Mouse (Mus musculus): ENCODE data around the gene Nthl1.
"Not testable (repeated sequence)": the region's sequence is repeated elsewhere in the genome, so short reads cannot be mapped to it uniquely, and the experiment has no call there.

Gene Nthl1

GRCm38 (mm10) chr17:24650070-24650616, 17.7 kb downstream of the Nthl1 start, which contains the start of gene Slc9a3r2:
Slc9a3r2 (minus strand) TSS chr17:24650327.
- peak; percentile 51 to 54 for DNase-seq (ENCODE audit: low spot score in 2 of 2)

GRCm38 (mm10) chr17:24650766-24651165, 18.3 kb downstream of the Nthl1 start:
- DNase-seq (ENCODE audit: low spot score in 2 of 2), result no peak

DNA sequence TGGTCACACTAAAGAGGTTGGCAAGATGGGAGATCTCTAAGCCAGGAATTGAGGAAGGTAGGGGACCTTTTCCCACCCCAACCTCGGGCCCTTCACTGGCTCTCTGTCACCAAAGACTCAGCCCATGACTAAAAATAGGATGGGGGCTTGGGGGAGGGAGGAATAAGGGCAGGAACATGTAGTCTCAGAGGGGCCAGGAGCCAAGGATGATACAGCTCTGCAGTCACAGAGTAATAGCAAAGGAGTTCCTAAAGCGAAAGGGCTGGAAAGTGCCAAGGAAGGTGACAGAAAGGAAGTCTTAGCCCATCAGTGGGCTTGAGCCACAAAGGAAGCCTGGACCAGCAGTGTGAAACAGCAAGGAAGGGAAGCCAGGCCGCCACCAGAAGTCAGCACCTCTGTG, 19.4 kb downstream of the Nthl1 start:
- no peak for DNase-seq (ENCODE audit: low spot score in 2 of 2)

DNA sequence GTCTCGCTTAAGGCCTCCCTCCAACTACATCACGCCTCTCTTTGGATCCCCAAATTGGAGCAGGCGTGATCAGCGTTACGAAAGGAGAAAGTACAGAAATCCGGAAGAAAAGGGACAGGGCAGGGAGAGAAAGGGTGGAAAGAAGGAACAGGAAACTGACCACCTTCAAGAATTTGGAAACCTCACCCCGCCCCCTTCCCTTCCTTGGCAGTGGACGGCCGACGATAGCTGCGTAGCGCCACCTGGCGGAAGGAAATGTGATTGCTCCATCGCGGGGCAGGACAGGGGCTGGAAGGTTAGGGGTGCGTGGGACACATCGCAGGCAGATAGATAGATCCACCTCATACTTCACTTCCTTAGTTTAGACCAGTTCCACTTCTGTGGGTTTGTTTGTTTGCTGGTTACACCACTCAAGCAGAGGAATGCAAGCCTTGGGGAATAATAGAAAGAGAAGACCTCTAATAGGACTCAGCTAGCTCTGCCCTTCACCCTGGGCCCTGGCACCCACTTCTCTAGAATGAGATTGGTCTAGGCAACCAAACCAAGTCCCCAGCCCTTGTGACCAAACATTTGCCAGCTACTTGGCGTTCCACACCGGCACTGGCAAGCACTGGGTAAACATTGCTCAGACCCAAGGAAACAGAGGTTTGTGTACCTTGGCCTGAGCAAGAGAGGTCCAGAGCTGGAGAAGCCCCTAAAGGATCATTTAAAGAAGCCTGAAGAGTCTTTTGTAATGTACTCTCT, 21.7 kb downstream of the Nthl1 start:
- DNase-seq (ENCODE audit: low spot score in 2 of 2), result peak; percentile 67 to 73

- DNase-seq (ENCODE audit: low spot score in 2 of 2), result no peak
Observed at GRCm38 (mm10) chr17:24654969-24655368, 22.5 kb downstream of the Nthl1 start.

DNA sequence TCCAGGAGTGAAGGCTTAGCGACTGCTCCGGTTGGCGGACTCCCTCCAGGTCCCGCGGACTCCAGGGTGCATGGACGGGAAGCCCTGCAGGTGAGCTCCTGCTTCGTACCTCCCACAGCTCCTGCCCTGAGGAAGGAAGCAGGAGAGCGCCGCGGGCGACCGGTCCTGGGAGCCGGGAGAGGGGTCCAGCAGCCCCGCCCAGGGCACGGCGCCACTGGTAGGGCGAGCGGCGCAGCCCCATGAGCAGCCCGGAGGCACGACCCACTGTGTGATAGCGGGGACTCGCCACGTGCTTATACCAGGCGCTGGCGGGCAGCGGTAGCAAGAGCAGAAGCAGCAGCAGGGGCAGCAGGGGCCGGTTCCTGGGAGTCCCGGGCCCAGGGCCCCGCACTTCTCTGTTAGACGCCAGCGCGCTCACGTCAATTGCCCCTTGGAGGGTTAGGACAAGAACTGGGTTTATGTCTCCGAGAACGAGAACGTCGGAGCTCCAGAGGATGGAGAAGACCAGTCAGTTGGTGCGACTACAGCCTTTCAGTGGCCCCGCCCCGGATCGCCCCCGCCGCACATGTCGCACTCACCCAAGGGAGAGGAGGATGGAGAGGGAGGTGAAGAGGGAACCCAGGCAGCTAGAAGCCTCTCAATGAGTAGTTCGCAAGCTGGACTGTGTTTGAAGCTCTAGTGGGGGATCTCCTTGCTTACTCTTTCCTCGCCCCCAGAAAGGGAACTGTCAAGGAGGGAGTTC, 25.7 kb downstream of the Nthl1 start, which contains the start of gene Npw:
TSS of gene Npw (minus strand) at position 441 of the 742 bp plus-strand sequence.
- no peak for DNase-seq (ENCODE audit: low spot score in 2 of 2)

DNA sequence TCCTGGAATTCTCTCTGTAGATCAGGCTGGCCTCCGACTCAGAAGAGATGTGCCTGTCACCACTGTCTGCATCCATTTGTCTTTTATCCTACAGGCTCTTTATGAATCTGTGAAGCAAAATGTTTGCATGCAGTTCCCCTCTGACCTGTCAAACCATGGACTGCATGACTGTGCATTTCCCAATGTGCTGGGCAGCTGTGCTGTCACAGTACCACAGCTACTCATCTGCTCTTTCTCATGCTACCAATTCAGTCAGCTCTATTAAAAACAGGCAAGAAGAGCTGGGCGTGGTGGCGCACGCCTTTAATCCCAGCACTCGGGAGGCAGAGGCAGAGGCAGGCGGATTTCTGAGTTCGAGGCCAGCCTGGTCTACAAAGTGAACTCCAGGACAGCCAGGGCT, 34.5 kb downstream of the Nthl1 start:
- not testable (repeated sequence) for DNase-seq (ENCODE audit: low spot score in 2 of 2)

DNA sequence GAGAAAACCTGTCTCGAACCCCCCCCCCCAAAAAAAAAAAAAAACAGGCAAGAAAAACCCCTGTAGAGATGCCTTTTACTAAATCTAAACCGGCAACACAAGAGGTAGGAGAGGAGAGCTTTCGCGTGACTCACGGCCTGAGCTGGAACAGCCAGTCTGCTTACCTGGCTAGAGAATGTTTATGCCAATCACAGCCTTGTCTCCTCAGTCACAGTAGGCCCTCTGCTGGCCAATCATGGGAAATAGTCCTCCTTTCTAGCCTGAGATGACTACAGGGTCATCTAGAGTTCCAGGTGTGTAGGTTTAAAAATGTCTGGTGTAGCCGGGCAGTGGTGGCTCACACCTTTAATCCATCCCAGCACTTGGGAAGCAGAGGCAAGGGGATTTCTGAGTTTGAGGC, 34.9 kb downstream of the Nthl1 start:
- DNase-seq (ENCODE audit: low spot score in 2 of 2), result peak; percentile 65 to 79

GRCm38 (mm10) chr17:24669214-24669544, 36.7 kb downstream of the Nthl1 start:
- DNase-seq (ENCODE audit: low spot score in 2 of 2), result not testable (repeated sequence)

DNA sequence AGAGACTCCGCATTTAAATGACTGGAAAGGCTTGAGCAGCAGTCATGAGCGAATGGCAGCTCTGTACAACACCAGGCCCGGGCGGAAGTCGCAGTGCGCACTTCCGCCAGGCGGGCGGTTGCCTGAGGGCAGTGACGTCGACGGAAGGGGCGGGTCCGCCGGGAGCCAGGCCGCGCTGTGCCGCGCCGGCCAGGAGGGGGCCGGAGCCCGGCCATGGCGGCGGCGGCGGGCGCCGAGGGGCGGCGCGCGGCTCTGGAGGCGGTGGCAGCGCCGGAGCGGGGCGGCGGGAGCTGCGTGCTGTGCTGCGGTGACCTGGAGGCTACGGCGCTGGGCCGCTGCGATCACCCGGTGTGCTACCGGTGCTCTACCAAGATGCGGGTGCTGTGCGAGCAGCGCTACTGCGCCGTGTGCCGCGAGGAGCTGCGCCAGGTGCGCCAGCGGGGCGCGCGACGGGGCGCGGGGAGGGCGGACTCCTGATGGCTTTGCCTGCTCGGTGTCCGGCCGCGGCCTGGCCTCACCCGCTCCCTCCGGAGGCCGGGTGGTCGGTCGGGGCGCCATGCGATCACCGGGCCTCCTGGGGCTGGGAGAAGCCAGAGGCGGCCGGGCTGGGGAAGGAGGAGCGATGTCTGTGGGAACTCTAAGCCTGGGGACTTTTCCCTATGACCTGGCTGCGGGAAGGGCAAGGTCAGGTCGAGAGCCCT, 37.2 kb downstream of the Nthl1 start, which contains the start of gene Zfp598:
TSS of gene Zfp598 (plus strand) at position 143 of the 701 bp plus-strand sequence.
- DNase-seq (ENCODE audit: low spot score in 2 of 2), result peak; percentile 92 to 94

GRCm38 (mm10) chr17:24670246-24670844, 37.9 kb downstream of the Nthl1 start:
- no peak for DNase-seq (ENCODE audit: low spot score in 2 of 2)

- no peak for DNase-seq (ENCODE audit: low spot score in 2 of 2)
Observed at GRCm38 (mm10) chr17:24671346-24671745, 38.9 kb downstream of the Nthl1 start.

- peak in 1 of 2 experiments; percentile 50 for DNase-seq (ENCODE audit: low spot score in 2 of 2)
Observed at GRCm38 (mm10) chr17:24672141-24672540, 39.7 kb downstream of the Nthl1 start.

GRCm38 (mm10) chr17:24674277-24674676, 41.8 kb downstream of the Nthl1 start:
- DNase-seq (ENCODE audit: low spot score in 2 of 2), result no peak

DNA sequence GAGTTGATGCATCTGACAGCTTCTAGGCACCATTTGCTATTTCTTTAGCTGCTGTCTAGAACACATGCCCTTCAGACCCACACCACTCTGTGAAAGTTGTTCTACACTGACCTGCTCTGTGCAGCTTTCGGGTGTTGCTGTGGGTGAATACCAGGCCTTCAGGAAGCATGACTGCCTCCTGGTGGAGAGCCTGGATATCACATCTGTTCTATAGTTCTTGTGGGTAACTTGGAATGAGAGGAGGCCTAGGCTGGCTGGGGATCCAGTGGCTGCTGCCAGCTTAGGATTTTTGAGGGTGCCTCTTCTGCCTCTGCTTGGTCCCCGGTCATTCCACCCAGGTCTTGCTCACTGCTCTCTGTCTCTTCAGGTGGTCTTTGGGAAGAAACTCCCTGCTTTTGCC, 43.7 kb downstream of the Nthl1 start:
- peak; percentile 53 to 59 for DNase-seq (ENCODE audit: low spot score in 2 of 2)

- no peak for DNase-seq (ENCODE audit: low spot score in 2 of 2)
Observed at GRCm38 (mm10) chr17:24676877-24677276, 44.4 kb downstream of the Nthl1 start.

DNA sequence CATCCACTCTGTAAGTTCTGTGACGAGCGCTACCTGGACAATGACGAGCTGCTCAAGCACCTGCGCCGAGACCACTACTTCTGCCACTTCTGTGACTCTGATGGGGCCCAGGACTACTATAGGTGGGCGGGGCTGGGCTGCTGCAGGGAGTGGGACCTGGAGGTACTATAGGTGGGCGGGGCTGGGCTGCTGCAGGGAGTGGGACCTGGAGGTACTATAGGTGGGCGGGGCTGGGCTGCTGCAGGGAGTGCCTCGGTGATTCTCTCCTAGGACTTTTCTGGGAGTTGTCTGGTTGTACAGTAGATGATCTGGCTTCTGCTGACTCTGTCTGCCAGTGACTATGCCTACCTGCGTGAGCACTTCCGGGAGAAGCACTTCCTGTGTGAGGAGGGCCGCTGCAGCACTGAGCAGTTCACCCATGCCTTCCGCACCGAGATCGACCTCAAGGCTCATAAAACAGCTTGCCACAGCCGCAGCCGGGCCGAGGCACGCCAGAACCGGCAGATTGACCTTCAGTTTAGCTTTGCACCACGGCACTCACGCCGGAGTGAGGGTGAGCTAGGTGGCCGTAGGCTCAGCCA, 45.1 kb downstream of the Nthl1 start:
- DNase-seq (ENCODE audit: low spot score in 2 of 2), result no peak

DNA sequence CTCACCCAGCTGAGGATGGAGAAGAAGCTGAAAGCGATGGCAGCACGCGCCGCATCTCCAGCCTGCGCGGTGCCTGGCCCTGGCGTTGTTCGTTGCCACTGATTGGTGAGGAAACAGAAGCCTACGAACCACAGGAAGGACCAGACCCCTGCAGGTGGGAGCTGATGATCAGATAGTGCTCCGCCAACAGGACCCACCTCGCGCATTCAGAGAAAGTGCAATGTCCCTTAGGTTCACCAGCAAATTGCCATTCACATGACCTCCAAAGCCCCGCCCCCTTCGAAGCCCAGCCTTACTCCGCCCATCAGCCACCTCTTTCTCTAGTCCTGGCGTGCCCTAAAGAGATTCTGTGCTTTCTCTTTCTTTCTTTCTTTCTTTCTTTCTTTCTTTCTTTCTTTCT, 54.0 kb downstream of the Nthl1 start:
- DNase-seq (ENCODE audit: low spot score in 2 of 2), result no peak

GRCm38 (mm10) chr17:24687146-24687595, 54.7 kb downstream of the Nthl1 start:
- peak in 1 of 2 experiments; percentile 62 for DNase-seq (ENCODE audit: low spot score in 2 of 2)

DNA sequence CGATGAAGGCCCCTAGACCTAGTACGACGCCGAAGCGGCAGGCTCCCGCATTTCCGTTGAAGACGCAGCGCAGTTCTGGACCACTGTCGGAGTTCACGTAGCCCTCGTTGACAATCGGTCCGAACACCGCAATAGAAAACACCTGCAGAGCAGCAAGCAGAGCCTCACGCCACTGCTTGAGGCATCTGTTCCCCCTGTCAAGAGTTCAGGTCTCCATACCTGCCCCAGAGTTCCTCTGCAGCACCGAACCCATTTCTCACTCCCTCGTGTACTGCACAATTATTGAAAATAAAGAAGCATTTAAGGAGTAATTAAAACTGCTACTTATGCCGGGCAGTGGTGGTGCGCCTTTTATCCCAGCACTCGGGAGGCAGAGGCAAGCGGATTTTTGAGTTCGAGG, 55.1 kb downstream of the Nthl1 start:
- no peak for DNase-seq (ENCODE audit: low spot score in 2 of 2)

Measured in urinary bladder, postnatal 36 days (tissue).